Mouse (Mus musculus) bone marrow macrophage, adult 2 months (primary cell): Measurements from ENCODE around the gene Lgals9. TPM values are rescaled to one million over a fixed set of nuclear protein-coding genes. Genes with fewer than 3 reads are reported as not detected.
A peak's percentile ranks its signal among the peaks of the same experiment; 100 is the strongest.

Source experiments
- H3K27ac ChIP-seq: 2 replicates; pipeline ENCODE4 v1.5.1; 2012; ENCODE audit warnings: low read depth, low read length; ENCODE audit not compliant: insufficient read depth
- H3K4me1 ChIP-seq: 2 replicates; pipeline ENCODE4 v1.6.1; 2012; ENCODE audit warnings: low read length; ENCODE audit not compliant: control insufficient read depth, insufficient read depth
- H3K4me3 ChIP-seq: 2 replicates; pipeline ENCODE4 v1.5.1; 2012; ENCODE audit warnings: mild to moderate bottlenecking, low read length, moderate library complexity; ENCODE audit not compliant: insufficient read depth
- CTCF ChIP-seq: IDR thresholded peaks from 2 replicates; pipeline ENCODE4 v1.5.1; 2012; ENCODE audit warnings: low read depth, mild to moderate bottlenecking, low read length, moderate library complexity
- POLR2A ChIP-seq: IDR thresholded peaks from 2 replicates; pipeline ENCODE4 v1.6.1; 2012; ENCODE audit warnings: mild to moderate bottlenecking, low read depth, low read length, borderline replicate concordance
- polyA plus RNA-seq: library from polyadenylated mRNA; stranded (reverse); fragments of >200 nt; gene quantifications from 2 replicates; pipeline ENCODE4 v1.2.4, GENCODE M21; 2012; ENCODE audit not compliant: missing spikeins, insufficient read depth, insufficient read length

Gene Lgals9
- polyA plus RNA-seq, 1 experiment: 145 TPM

- Histone ChIP-seq H3K4me3 (no peak within 1 kb of the TSS), H3K27ac (no peak within 1 kb of the TSS), H3K4me1 (peaks cover 35% of the 10 kb centered on the region)
- TF ChIP-seq POLR2A: no peak
- TF ChIP-seq CTCF: no peak
These were observed 64.3 kb downstream of the Lgals9 start, which contains the start of gene Nos2 for GRCm38 (mm10) chr11:78920411-78920939. TSS of gene Nos2 (plus strand) at chr11:78920787.

GRCm38 (mm10) chr11:78919745-78920144 lies 65.0 kb downstream of the Lgals9 start:
- H3K27ac ChIP-seq: no peak overlapping the region
- TF ChIP-seq CTCF (no peak), POLR2A (no peak)
- H3K4me3 ChIP-seq: no peak overlapping the region
- peaks cover 39% of the 10 kb centered on the region for H3K4me1 ChIP-seq

GRCm38 (mm10) chr11:78916410-78916809 lies 68.3 kb downstream of the Lgals9 start:
- peaks cover 43% of the 10 kb centered on the region for H3K4me1 ChIP-seq

GRCm38 (mm10) chr11:78915473-78915872 lies 69.3 kb downstream of the Lgals9 start:
- TF ChIP-seq CTCF: no peak
- TF ChIP-seq POLR2A: no peak
- H3K27ac ChIP-seq: no peak overlapping the region
- no peak overlapping the region for H3K4me3 ChIP-seq
- peaks cover 37% of the 10 kb centered on the region for H3K4me1 ChIP-seq

More at GRCm38 (mm10) chr11:78916410-78916809, 68.3 kb downstream of the Lgals9 start:
- Histone ChIP-seq H3K4me3 (no peak overlapping the region), H3K27ac (peak overlapping the region; percentile 77)
- TF ChIP-seq CTCF (no peak), POLR2A (no peak)

Other genes with a start within 250 kb of the Lgals9 start
- 18.7 and 18.9 TPM in 2 replicates for gene Ccnq, start 233.2 kb downstream of the Lgals9 start, polyA plus RNA-seq
- 5.1 and 15.1 TPM in 2 replicates for gene Lyrm9, start 158.4 kb downstream of the Lgals9 start, polyA plus RNA-seq
- gene Nos2, start 64.2 kb downstream of the Lgals9 start, polyA plus RNA-seq: not detected in 2 replicates
- 3.7 and 6.0 TPM in 2 replicates for gene Ksr1, start 161.5 kb upstream of the Lgals9 start, polyA plus RNA-seq